Mouse (Mus musculus) spleen, adult 18-20 months (tissue): ENCODE results near the gene Nup98.
A peak's percentile ranks its signal among the peaks of the same experiment; 100 is the strongest.

Experiments used
- DNase-seq, 2 experiments: peaks; one replicate each; pipeline ENCODE4 v3.0.0; 2022; ENCODE audit warnings: mixed read lengths in 2 of 2

The Nup98 gene

GRCm38 (mm10) chr7:102229814-102230213 is 19.8 kb upstream of the Nup98 start:
- DNase-seq = no peak

DNA sequence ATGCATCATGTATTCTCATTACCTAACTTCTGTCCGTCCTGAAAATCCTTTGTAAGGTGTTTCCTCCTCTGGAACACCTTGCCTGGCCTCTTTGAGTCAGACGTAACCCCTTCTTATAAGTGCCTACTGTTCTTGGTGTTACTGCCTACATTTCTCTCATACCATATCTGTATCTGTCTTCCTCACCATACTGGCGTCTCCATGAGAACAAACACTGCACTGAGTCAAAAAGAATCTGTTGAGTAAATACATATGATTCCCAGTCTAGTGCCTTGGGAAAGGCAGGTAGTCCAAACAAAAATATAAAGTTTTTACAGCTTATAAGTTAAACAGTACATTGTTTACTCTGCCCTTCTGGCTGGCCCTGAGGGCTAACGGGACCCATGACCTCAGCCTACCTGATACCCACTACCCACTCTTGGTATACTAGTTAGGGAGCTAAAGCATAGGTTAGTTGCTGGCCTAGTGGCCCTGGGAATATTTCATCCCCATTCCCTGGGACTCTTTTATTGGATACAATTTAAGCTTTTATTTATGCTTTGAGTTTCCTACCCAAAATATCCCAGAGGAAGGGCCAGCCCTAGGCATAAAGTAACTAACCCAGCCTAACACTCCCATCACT is 18.2 kb upstream of the Nup98 start:
- DNase-seq = no peak

DNA sequence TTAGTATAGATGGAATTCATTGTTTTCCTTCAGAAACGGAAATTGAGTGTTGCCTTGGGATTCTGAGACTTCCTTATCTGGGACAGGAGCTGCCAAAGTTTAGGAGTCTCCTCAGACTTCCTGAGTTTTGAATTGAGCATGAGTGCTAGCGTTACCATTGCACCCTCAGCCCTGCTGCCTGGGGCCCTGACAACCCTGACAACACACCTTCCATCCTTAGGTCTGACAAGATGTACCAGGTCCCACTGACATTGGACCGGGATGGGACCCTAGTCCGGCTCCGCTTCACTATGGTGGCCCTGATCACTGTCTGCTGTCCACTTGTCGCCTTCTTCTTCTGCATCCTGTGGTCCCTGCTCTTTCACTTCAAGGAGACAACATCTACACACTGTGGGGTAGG is 16.1 kb upstream of the Nup98 start:
- DNase-seq = no peak

- no peak for DNase-seq
These were observed 14.1 kb upstream of the Nup98 start for GRCm38 (mm10) chr7:102223883-102224738.

DNA sequence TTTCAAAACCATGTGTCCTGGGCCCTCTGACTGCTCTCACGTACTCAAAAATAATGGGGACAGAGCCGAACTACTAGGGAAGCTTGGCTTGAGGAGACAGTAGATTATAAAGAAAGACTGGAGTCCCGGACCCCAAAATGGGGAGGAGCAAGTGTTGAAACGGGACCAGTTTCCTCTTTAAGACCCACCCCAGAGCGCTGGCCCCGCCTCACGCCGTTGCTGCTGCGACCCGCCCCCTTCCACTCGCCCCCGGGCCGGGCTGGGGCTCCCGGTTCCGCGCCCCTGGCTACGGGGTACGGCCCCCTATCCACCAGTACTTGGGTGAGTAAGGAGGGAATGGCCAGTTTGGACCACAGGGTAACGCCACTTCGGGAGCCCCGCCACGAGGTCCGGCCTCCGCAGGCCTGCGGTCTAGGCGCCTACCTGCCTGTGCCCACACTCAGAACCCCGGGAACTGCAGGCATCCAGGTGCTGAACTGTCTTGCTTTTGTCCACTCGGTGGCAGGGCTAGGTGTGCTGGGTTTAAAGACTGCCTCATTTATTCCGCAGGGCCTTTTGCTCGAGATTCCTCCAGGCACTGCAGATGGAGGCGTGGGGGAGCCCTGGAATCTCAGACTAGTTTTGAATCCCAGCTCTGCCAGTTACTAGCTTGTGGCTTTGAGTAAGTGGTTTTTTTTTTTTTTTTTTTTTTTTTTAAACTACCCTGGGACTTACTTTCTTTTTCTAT is 13.0 kb upstream of the Nup98 start:
- DNase-seq = peak; percentile 61 to 73

GRCm38 (mm10) chr7:102222336-102222735 is 12.4 kb upstream of the Nup98 start:
- DNase-seq = no peak

- no peak for DNase-seq
These were observed 11.9 kb upstream of the Nup98 start for GRCm38 (mm10) chr7:102221899-102222298.

DNA sequence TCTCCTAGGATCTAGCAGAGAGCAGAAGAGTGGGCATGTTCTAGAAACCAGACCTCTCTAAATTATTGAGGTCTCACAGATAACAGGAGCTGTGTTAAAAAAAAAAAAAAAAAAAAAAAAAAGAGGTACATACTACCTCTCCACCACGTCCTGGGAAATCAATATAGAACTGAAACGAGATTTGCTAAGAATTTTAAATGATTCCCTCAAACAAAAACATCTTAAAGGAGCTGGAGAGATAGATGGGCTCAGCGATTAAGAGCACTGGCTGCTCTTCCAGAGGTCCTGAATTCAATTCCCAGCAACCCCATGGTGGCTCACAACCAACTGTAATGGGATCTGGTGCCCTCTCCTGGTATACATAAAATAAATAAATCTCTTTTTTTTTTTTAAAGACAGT is 1.1 kb upstream of the Nup98 start:
- DNase-seq = no peak

GRCm38 (mm10) chr7:102208806-102209363 is 1.1 kb downstream of the Nup98 start:
- DNase-seq = no peak

DNA sequence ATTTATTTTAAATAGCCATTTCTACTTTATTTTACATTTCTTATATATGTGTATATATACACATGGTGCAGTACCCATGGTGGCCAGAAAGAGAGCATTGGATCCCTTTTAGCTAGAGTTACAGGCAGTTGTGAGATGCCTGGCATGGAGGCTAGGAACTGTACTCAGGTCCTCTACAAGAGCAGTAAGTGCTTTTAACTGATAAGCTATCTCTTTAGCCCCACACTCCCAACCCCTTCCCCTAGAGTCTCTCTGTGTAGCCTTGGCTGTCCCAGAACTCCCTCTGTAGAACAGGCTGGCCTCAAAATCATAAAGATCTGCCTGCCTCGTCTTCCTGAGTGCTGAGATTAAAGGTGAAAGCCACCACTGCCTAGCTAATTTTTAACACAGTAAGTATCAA is 4.3 kb downstream of the Nup98 start:
- DNase-seq = no peak

GRCm38 (mm10) chr7:102204296-102204857 is 5.6 kb downstream of the Nup98 start:
- no peak for DNase-seq

- no peak for DNase-seq
These were observed 8.8 kb downstream of the Nup98 start for GRCm38 (mm10) chr7:102200996-102201785.

- DNase-seq = no peak
These were observed 9.4 kb downstream of the Nup98 start for GRCm38 (mm10) chr7:102200576-102200975.

GRCm38 (mm10) chr7:102192356-102192755 is 17.6 kb downstream of the Nup98 start:
- DNase-seq = no peak

- DNase-seq = no peak
These were observed 26.1 kb downstream of the Nup98 start for GRCm38 (mm10) chr7:102183849-102184248.

DNA sequence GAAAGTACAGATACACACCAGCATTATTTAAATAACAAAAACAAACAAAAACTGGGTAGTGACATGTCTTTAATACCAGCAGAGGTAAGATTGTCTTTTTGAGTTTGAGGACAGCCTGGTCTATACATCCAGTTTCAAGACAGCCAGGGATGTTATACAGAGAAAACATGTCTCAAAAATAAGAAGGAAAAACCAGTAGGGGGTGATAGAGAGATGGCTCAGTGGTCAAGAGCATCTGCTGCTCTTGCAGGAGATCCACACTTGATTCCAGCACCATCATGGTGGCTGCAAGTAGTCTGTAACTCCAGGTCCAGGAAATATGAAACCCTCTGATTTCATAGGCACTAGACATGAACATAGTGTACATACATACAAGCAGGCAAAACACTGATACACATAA is 39.7 kb downstream of the Nup98 start:
- DNase-seq = no peak

- no peak for DNase-seq
These were observed 56.3 kb downstream of the Nup98 start for GRCm38 (mm10) chr7:102153691-102154090.

DNA sequence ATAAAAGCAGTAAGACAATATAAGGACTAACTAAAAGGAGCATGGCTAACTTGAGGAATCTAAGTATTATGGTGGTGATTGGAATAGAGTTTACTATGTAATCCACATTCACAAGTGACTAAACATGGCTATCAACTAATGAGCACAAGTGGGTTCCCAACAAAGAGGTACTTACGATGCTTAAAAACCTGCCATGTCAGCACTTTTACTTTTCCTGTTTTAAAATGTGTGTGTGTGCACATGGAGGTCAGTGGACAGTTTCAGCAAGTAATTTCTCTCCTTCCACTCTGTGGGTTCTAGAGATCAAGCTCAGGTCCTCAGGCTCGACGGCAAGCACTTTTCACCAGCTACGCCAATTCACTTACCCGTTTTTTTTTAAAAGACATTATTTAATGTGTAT is 72.1 kb downstream of the Nup98 start:
- DNase-seq = no peak

DNA sequence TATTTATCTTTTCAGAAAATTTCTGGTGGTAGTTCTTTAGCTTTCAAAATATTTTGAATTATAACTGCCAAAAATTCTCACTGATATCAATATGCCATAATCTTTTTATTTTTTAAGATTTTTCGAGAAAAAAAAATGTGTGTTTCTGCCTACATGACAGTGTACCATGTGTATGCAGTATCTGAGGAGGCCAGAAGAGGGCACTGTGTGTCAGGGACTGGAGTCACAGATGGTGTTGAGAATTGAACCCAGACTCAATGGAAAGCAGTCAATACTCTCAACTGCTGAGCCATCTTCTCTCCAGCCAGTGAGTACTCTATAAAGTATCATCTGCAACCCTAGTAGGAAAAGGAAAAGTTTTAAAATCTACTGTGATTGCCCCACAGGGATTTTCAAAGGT is 72.5 kb downstream of the Nup98 start:
- DNase-seq = peak in 1 of 2 experiments; percentile 35

DNA sequence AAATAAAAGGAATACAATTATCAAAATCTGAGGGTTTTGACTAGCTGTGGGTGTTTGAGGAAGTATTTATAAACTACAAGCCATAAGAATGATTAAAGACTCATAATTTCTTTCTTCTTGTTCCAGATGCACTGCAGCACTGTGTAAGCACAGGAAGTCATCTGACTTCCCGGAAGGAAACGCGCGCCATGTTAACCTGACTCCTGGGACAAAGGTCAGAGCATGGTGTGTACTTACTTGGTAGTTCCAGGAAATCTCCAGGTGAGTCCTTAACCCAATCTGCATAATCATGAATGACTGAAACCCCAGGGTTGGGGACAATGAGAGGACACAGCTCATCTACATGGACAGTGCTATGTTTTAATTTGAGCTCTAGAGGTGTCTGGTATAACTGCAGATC is 77.6 kb downstream of the Nup98 start:
- no peak for DNase-seq

- no peak for DNase-seq
These were observed 89.7 kb downstream of the Nup98 start for GRCm38 (mm10) chr7:102120326-102120725.

DNA sequence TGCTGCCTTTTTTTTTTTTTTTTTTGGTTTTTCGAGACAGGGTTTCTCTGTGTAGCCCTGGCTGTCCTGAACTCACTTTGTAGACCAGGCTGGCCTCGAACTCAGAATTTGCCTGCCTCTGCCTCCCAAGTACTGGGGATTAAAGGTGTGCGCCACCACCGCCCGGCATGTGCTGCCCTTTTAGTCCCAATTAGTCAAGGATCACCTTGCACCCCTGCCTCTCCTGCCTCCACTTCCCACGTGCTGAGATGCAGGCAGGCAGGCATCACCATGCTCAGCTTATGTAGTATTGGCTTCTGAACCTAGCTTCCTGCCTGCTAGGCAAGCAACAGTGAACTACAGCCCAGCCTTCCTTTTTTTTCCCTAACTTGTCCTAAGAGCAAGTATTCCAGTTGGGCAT is 92.6 kb downstream of the Nup98 start:
- DNase-seq = no peak
